In genomic region chr17:26011841-26012460, GRCm38 (mm10) we compare ENCODE assay signal across 9 mouse cellular contexts. TPM values are rescaled to one million over a fixed set of nuclear protein-coding genes. Genes with fewer than 3 reads are reported as not detected.
DNase-seq lines count a peak whose midpoint lies in the region; ATAC-seq lines count a peak whose summit lies in the region.
"Had no signal": no experiment of that assay in that cellular context is flagged by ENCODE, and none has a peak within 500 bp of the region (broad histone marks: within the 10 kb centered on the region; RNA-seq: fewer than 3 reads in every experiment).

No protein-coding gene starts in this region.

- ATAC-seq in hindbrain, embryonic 13.5 days (ENCODE audit: low FRiP score) = 0 out of 2 replicates have a peak, but pooled peaks have one; percentile 23

- peaks cover 64% of the 10 kb centered on the region for H3K36me3 ChIP-seq in hindbrain, embryonic 13.5 days

- 0 out of 2 replicates have a peak overlapping the region, but pooled peaks have one; percentile 22 for H3K4me2 ChIP-seq in hindbrain, embryonic 13.5 days
- H3K4me2 ChIP-seq: midbrain, embryonic 12.5 days had no signal

- no peaks in the 10 kb centered on the region for H3K27me3 ChIP-seq in hindbrain, embryonic 13.5 days
- H3K27me3 ChIP-seq: midbrain, embryonic 12.5 days had no signal

- H3K9me3 ChIP-seq in hindbrain, embryonic 13.5 days = no peaks in the 10 kb centered on the region
- H3K9me3 ChIP-seq: midbrain, embryonic 12.5 days had no signal

- H3K9ac ChIP-seq in hindbrain, embryonic 13.5 days = no peak overlapping the region
- H3K9ac ChIP-seq: midbrain, embryonic 12.5 days had no signal

- H3K27ac ChIP-seq in hindbrain, embryonic 13.5 days = no peak overlapping the region
- H3K27ac ChIP-seq: midbrain, embryonic 12.5 days had no signal

- H3K4me3 ChIP-seq in hindbrain, embryonic 13.5 days = no peak overlapping the region
- H3K4me3 ChIP-seq: midbrain, embryonic 12.5 days had no signal

- peak; percentile 93 for DNase-seq in NIH3T3 (ENCODE audit: low read depth)
- DNase-seq in cerebellum, adult 9-11 months = peak; percentile 91
- DNase-seq in frontal cortex, postnatal 25 days (ENCODE audit: low spot score in 2 of 2) = peak; percentile 59
- DNase-seq in layer of hippocampus, postnatal 25 days (ENCODE audit: extremely low spot score in 1 of 2, low spot score in 1 of 2) = peak; percentile 44 to 72
- DNase-seq in lung, postnatal 36 days = peak; percentile 87
- peak; percentile 84 for DNase-seq in retina, postnatal 1 day
- DNase-seq in urinary bladder, adult 2 months (ENCODE audit: low spot score) = peak; percentile 57

- 0 out of 2 replicates have a peak, but pooled peaks cover 5% of the 10 kb centered on the region for H3K4me1 ChIP-seq in hindbrain, embryonic 13.5 days (replicated peaks)

- WGBS in hindbrain, embryonic 13.5 days = 13% methylated on average over 15 of the region's 15 CpGs

RNA-seq across cellular contexts. Expression of gene Capn15, which starts 26.4 kb away (rescaled TPM):
- 20.4 and 21.6 TPM in 2 replicates for polyA plus RNA-seq in hindbrain, embryonic 13.5 days (2015; fragmentation: Nextera tagmentation; extraction: Ambion mirVana)
- 10 to 100 TPM; 48.7 to 55.2 TPM for total RNA-seq in layer of hippocampus, postnatal 25 days (2021)
- polyA plus RNA-seq in urinary bladder, adult 2 months (2012; rRNA removed) = 30.1 and 32.4 TPM in 2 replicates

RNA-seq across cellular contexts. Expression of gene Rab11fip3, which starts 57.4 kb away (rescaled TPM):
- polyA plus RNA-seq in hindbrain, embryonic 13.5 days (2015; fragmentation: Nextera tagmentation; extraction: Ambion mirVana) = 28.7 and 29.5 TPM in 2 replicates
- total RNA-seq in layer of hippocampus, postnatal 25 days (2021) = 100 to 1,000 TPM in 1 of 2 experiments, 10 to 100 TPM in 1; 97.3 to 104 TPM
- polyA plus RNA-seq in urinary bladder, adult 2 months (2012; rRNA removed) = 21.2 and 28.6 TPM in 2 replicates

RNA-seq across cellular contexts. Expression of gene A930017K11Rik, which starts 59.6 kb away (rescaled TPM):
- polyA plus RNA-seq in hindbrain, embryonic 13.5 days (2015; fragmentation: Nextera tagmentation; extraction: Ambion mirVana) = 0.56 and 0.77 TPM in 2 replicates
- total RNA-seq in layer of hippocampus, postnatal 25 days (2021) = under 1 TPM; 0.34 to 0.47 TPM
- 0.06 and 0.07 TPM in 2 replicates for polyA plus RNA-seq in urinary bladder, adult 2 months (2012; rRNA removed)
